Comparison of ENCODE assay signal across 31 mouse cellular contexts in genomic region chr7:109863561-109863960, GRCm38 (mm10). TPM values are rescaled to one million over a fixed set of nuclear protein-coding genes. Genes with fewer than 3 reads are reported as not detected.
A peak's percentile ranks its signal among the peaks of the same experiment; 100 is the strongest.
DNase-seq lines count a peak whose midpoint lies in the region; ATAC-seq and TF ChIP-seq lines count a peak whose summit lies in the region.
"Had no signal": no experiment of that assay in that cellular context is flagged by ENCODE, and none has a peak within 500 bp of the region (broad histone marks: within the 10 kb centered on the region; RNA-seq: fewer than 3 reads in every experiment).

No protein-coding gene starts in this region.

- TF ChIP-seq CTCF in G1E (IDR thresholded peaks at IDR 0.05; ENCODE audit: low read depth, low read length): no peak

- no peaks in the 10 kb centered on the region for H3K36me3 ChIP-seq in hindbrain, embryonic 10.5 days
- no peaks in the 10 kb centered on the region for H3K36me3 ChIP-seq in hindbrain, embryonic 12.5 days
- peaks cover 4% of the 10 kb centered on the region for H3K36me3 ChIP-seq in G1E (replicated peaks)
- H3K36me3 ChIP-seq in neural tube, embryonic 12.5 days: no peaks in the 10 kb centered on the region
- H3K36me3 ChIP-seq: embryonic facial prominence, embryonic 13.5 days; hindbrain, embryonic 13.5 days; liver, embryonic 12.5 days; stomach, embryonic 15.5 days had no signal

- no peak overlapping the region for H3K9ac ChIP-seq in hindbrain, embryonic 12.5 days
- H3K9ac ChIP-seq in neural tube, embryonic 12.5 days: no peak overlapping the region
- H3K9ac ChIP-seq: embryonic facial prominence, embryonic 13.5 days; hindbrain, embryonic 13.5 days; liver, embryonic 12.5 days; liver, postnatal 0 days; stomach, embryonic 15.5 days had no signal

- no peaks in the 10 kb centered on the region for H3K9me3 ChIP-seq in hindbrain, embryonic 10.5 days
- no peaks in the 10 kb centered on the region for H3K9me3 ChIP-seq in hindbrain, embryonic 12.5 days (replicated peaks)
- no peaks in the 10 kb centered on the region for H3K9me3 ChIP-seq in G1E (replicated peaks)
- no peaks in the 10 kb centered on the region for H3K9me3 ChIP-seq in neural tube, embryonic 12.5 days
- H3K9me3 ChIP-seq: embryonic facial prominence, embryonic 13.5 days; hindbrain, embryonic 13.5 days; liver, embryonic 12.5 days; stomach, embryonic 15.5 days had no signal

- H3K4me3 ChIP-seq in hindbrain, embryonic 10.5 days: peak overlapping the region; percentile 71; the same call in 1 of the 2 replicates
- H3K4me3 ChIP-seq in hindbrain, embryonic 12.5 days: no peak overlapping the region
- H3K4me3 ChIP-seq in G1E (ENCODE audit: low read depth, low read length): no peak overlapping the region
- 0 out of 2 replicates have a peak overlapping the region, but pooled peaks have one; percentile 0 for H3K4me3 ChIP-seq in neural tube, embryonic 12.5 days
- H3K4me3 ChIP-seq: embryonic facial prominence, embryonic 13.5 days; heart, adult 2 months; hindbrain, embryonic 13.5 days; liver, embryonic 12.5 days; stomach, embryonic 15.5 days had no signal

- DNase-seq in hindbrain, embryonic 10.5 days (ENCODE audit: low spot score): no peak
- peak; percentile 51 for DNase-seq in G1E (ENCODE audit: low spot score)
- no peak for DNase-seq in urinary bladder, adult 2 months (ENCODE audit: low spot score)
- no peak for DNase-seq in adrenal gland, postnatal 14 days
- DNase-seq: adrenal gland, postnatal 10 days; cerebellum, adult 11-12 months; cerebellum, adult 9-11 months; gastrocnemius, postnatal 25 days; heart, adult 2 months; heart, postnatal 14 days; kidney, adult 11 months; kidney, postnatal 4 days; left cerebral cortex, postnatal 4 days; liver, postnatal 0 days; lung, postnatal 4 days; right cerebral cortex, postnatal 25 days; thymus, postnatal 14 days had no signal

- no peak for ATAC-seq in hindbrain, embryonic 12.5 days (ENCODE audit: low FRiP score)
- peak; percentile 25; the same call in 1 of the 2 replicates for ATAC-seq in G1E (ENCODE audit: extremely low read depth, insufficient number of reproducible peaks, low FRiP score, poor library complexity, severe bottlenecking)
- ATAC-seq in common myeloid progenitor, adult 5-6 weeks (replicated peaks; ENCODE audit: low read depth, poor library complexity, severe bottlenecking): peak; percentile 82
- no peak for ATAC-seq in neural tube, embryonic 12.5 days (ENCODE audit: low FRiP score, low read depth)
- ATAC-seq: CD4-positive, CD25-positive, alpha-beta regulatory T cell, adult 4 months; inflammation-experienced regulatory T-cells, adult 6 months; liver, embryonic 12.5 days; liver, postnatal 0 days; lung, postnatal 0 days; midbrain, embryonic 16.5 days; Patski had no signal

- WGBS in hindbrain, embryonic 10.5 days: 25% methylated on average over 4 of the region's 4 CpGs
- WGBS in hindbrain, embryonic 12.5 days: 19% methylated on average over 4 of the region's 4 CpGs
- 12% methylated on average over 4 of the region's 4 CpGs for WGBS in neural tube, embryonic 12.5 days

- H3K27ac ChIP-seq in hindbrain, embryonic 10.5 days: no peak overlapping the region
- no peak overlapping the region for H3K27ac ChIP-seq in hindbrain, embryonic 12.5 days
- no peak overlapping the region for H3K27ac ChIP-seq in neural tube, embryonic 12.5 days
- H3K27ac ChIP-seq: embryonic facial prominence, embryonic 13.5 days; heart, adult 2 months; hindbrain, embryonic 13.5 days; kidney, postnatal 0 days; liver, embryonic 12.5 days; stomach, embryonic 15.5 days had no signal

- H3K4me2 ChIP-seq in hindbrain, embryonic 12.5 days (replicated peaks): no peak overlapping the region
- H3K4me2 ChIP-seq in neural tube, embryonic 12.5 days (replicated peaks): peak overlapping the region; percentile 97
- H3K4me2 ChIP-seq: embryonic facial prominence, embryonic 13.5 days; liver, embryonic 12.5 days; stomach, embryonic 15.5 days had no signal

- H3K4me1 ChIP-seq in hindbrain, embryonic 10.5 days (replicated peaks): peaks cover 61% of the 10 kb centered on the region
- peaks cover 14% of the 10 kb centered on the region for H3K4me1 ChIP-seq in hindbrain, embryonic 12.5 days
- H3K4me1 ChIP-seq in G1E (ENCODE audit: insufficient read depth, low read depth, low read length): peaks cover 82% of the 10 kb centered on the region
- H3K4me1 ChIP-seq in neural tube, embryonic 12.5 days: peaks cover 41% of the 10 kb centered on the region

- H3K27me3 ChIP-seq in hindbrain, embryonic 10.5 days (ENCODE audit: insufficient read depth, poor library complexity, severe bottlenecking): peaks cover 52% of the 10 kb centered on the region
- peaks cover 22% of the 10 kb centered on the region for H3K27me3 ChIP-seq in hindbrain, embryonic 12.5 days
- peaks cover 11% of the 10 kb centered on the region; the same call in 1 of the 2 replicates for H3K27me3 ChIP-seq in G1E (ENCODE audit: insufficient read depth, low read length)
- H3K27me3 ChIP-seq in neural tube, embryonic 12.5 days (replicated peaks): peaks cover 7% of the 10 kb centered on the region; the same call in 1 of the 2 replicates

RNA-seq across cellular contexts. Expression of gene Scube2, which starts 1.9 kb away (rescaled TPM):
- polyA plus RNA-seq in hindbrain, embryonic 10.5 days (2016; fragmentation: Nextera tagmentation; extraction: Ambion mirVana): 4.7 and 5.8 TPM in 2 replicates
- polyA plus RNA-seq in hindbrain, embryonic 12.5 days (2016; fragmentation: Nextera tagmentation; extraction: Ambion mirVana): 2.4 and 3.6 TPM in 2 replicates
- total RNA-seq in G1E (2014; fragmentation: Nextera tagmentation) (10.3 and 11.1 TPM in 2 replicates), G1E (2017) (3.0 and 3.1 TPM in 2 replicates)
- 0.20 TPM in 2 replicates for polyA plus RNA-seq in G1E (2012)
- not detected in 2 replicates for total RNA-seq in common myeloid progenitor, adult 5-6 weeks (2017)
- 13.1 and 13.4 TPM in 2 replicates for polyA plus RNA-seq in neural tube, embryonic 12.5 days (2016; fragmentation: Nextera tagmentation; extraction: Ambion mirVana)
- polyA plus RNA-seq in urinary bladder, adult 2 months (2012; rRNA removed): 7.4 and 16.3 TPM in 2 replicates
- 0.64 and 0.78 TPM in 2 replicates for total RNA-seq in adrenal gland, postnatal 14 days (2021)
- total RNA-seq: neutrophil, adult 5-6 weeks had no signal
- polyA plus RNA-seq: CD4-positive, CD25-positive, alpha-beta regulatory T cell, adult 4 months; inflammation-experienced regulatory T-cells, adult 6 months; Patski had no signal

Comparison
In these comparisons a context has a peak if more than half of its experiments do, and no peak if none do; other contexts are left out.
1. H3K4me3 ChIP-seq: peak in hindbrain, embryonic 10.5 days (single experiment) and neural tube, embryonic 12.5 days (single experiment); none in hindbrain, embryonic 12.5 days (single experiment) and G1E (single experiment).
2. ATAC-seq: peak in G1E (single experiment) and common myeloid progenitor, adult 5-6 weeks (single experiment); none in hindbrain, embryonic 12.5 days (single experiment) and neural tube, embryonic 12.5 days (single experiment).